In the genomic region with DNA sequence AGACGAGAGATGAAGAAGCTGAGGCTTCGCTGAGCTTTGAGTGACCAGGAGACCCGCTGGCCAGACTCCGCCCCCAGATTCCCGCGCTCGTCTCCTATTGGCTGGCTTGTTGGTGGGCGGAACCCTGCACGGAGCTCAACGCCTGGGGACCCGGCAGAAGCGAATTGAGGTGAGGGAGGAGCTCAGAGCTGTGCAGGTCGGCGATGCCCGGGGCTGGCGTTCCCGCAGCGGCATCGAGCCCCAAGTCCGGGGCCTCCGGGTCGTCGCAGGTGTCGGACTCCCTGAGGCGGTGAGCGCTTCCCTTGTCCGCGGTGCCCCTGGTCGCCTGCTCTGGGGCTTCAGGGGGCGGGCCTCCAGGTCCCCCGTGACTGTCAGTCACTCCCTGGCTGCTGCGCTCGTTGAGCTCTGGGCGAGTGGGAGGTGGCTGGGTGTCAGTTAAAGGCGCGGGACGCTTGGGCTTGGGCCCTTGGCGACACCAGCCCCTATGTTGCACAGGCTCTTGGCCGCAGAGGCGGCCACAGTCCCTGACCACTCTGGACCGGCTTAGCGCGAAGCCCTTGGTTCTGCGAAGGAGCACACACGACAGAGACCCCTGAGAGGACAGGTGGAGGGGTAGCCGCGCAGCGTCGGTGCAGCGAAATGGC, we compare ENCODE assay signal across 8 mouse cellular contexts. TPM values are rescaled to one million over a fixed set of nuclear protein-coding genes. Genes with fewer than 3 reads are reported as not detected.
DNase-seq lines count a peak whose midpoint lies in the region; ATAC-seq lines count a peak whose summit lies in the region.

Zfp638 (plus strand) TSS at position 156 of the 644 bp plus-strand sequence.

- H3K4me1 ChIP-seq in hindbrain, embryonic 16.5 days (ENCODE audit: control insufficient read depth, insufficient read depth, low read depth, low read length) = peaks cover 3% of the 10 kb centered on the region

- peak; percentile 98 for ATAC-seq in hindbrain, embryonic 16.5 days

- H3K9ac ChIP-seq in hindbrain, embryonic 16.5 days (ENCODE audit: low read depth, low read length) = peak within 1 kb of the TSS; percentile 81

- H3K4me3 ChIP-seq in hindbrain, embryonic 16.5 days (ENCODE audit: low read length) = peak within 1 kb of the TSS; percentile 82
- peak within 1 kb of the TSS; percentile 72 for H3K4me3 ChIP-seq in macrophage (ENCODE audit: inconsistent target)

- peaks cover 3% of the 10 kb centered on the region; the same call in 1 of the 2 replicates for H3K27me3 ChIP-seq in hindbrain, embryonic 16.5 days (replicated peaks; ENCODE audit: control insufficient read depth, insufficient read depth, low read length)

- H3K9me3 ChIP-seq in hindbrain, embryonic 16.5 days (ENCODE audit: control insufficient read depth, low read length) = no peaks in the 10 kb centered on the region

- peak; percentile 85 for DNase-seq in T-cell, adult 2 months (ENCODE audit: low spot score)
- DNase-seq in cerebellum, postnatal 36 days = peak; percentile 92 to 95
- peak; percentile 94 for DNase-seq in gastrocnemius, adult 18-20 months (ENCODE audit: low spot score)
- DNase-seq in left cerebral cortex, adult 18-20 months (ENCODE audit: low spot score in 2 of 2) = peak; percentile 95 to 96
- peak; percentile 96 for DNase-seq in right cerebral cortex, adult 18-20 months
- DNase-seq in urinary bladder, postnatal 10 days (ENCODE audit: low spot score) = peak; percentile 64

- peak within 1 kb of the TSS; percentile 80 for H3K27ac ChIP-seq in hindbrain, embryonic 16.5 days (ENCODE audit: low read depth, low read length)
- H3K27ac ChIP-seq in macrophage = peak within 1 kb of the TSS; percentile 68

- H3K79me2 ChIP-seq in macrophage (ENCODE audit: inconsistent target) = peaks cover 17% of the 10 kb centered on the region; the same call in 1 of the 2 replicates

- WGBS in hindbrain, embryonic 16.5 days = 0% methylated on average over 48 of the region's 50 CpGs
- under 1% methylated on average over 48 of the region's 50 CpGs for WGBS in macrophage (ENCODE audit: missing documents)

- H3K36me3 ChIP-seq in hindbrain, embryonic 16.5 days (ENCODE audit: control insufficient read depth, insufficient read depth, low read length) = no peaks in the 10 kb centered on the region
- no peaks in the 10 kb centered on the region for H3K36me3 ChIP-seq in macrophage (ENCODE audit: inconsistent target)

- peak within 1 kb of the TSS; percentile 96 for H3K4me2 ChIP-seq in hindbrain, embryonic 16.5 days (ENCODE audit: low read length)

RNA-seq across cellular contexts. Expression of gene Zfp638, which starts in this region (rescaled TPM):
- 10 to 100 TPM; 33.6 to 44.5 TPM for total RNA-seq in gastrocnemius, adult 18-20 months (2021)
- 58.2 and 61.9 TPM in 2 replicates for polyA plus RNA-seq in hindbrain, embryonic 16.5 days (2015; fragmentation: Nextera tagmentation; extraction: Ambion mirVana)
- 100 to 1,000 TPM; 133 to 137 TPM for total RNA-seq in left cerebral cortex, adult 18-20 months (2021)
- 100 to 1,000 TPM; 237 to 517 (median 386) TPM for total RNA-seq in macrophage (2018; cell fraction: chromatin; rRNA removed)
- total RNA-seq in macrophage (2018; cell fraction: cytosol; rRNA removed) = 10 to 100 TPM; 39.8 to 76.3 (median 53.2) TPM
- 100 to 1,000 TPM; 122 to 341 (median 210) TPM for total RNA-seq in macrophage (2018; cell fraction: nucleus; rRNA removed)
- 38.7 to 53.0 TPM (median 44.8 TPM) in 3 replicates for polyA plus RNA-seq in macrophage (2018)

Comparison
In these comparisons a context has a peak if more than half of its experiments do, and no peak if none do; other contexts are left out.
1. Peak in every context shown above with its lines: DNase-seq, ATAC-seq, H3K4me3 ChIP-seq and H3K27ac ChIP-seq.